Mouse (Mus musculus): Measurements from ENCODE around the gene Sag. TPM values are rescaled to one million over a fixed set of nuclear protein-coding genes. Genes with fewer than 3 reads are reported as not detected.
A peak's percentile ranks its signal among the peaks of the same experiment; 100 is the strongest.

The Sag gene
- polyA plus RNA-seq, 1 experiment from 2014 or later, result 0.53 TPM

DNA sequence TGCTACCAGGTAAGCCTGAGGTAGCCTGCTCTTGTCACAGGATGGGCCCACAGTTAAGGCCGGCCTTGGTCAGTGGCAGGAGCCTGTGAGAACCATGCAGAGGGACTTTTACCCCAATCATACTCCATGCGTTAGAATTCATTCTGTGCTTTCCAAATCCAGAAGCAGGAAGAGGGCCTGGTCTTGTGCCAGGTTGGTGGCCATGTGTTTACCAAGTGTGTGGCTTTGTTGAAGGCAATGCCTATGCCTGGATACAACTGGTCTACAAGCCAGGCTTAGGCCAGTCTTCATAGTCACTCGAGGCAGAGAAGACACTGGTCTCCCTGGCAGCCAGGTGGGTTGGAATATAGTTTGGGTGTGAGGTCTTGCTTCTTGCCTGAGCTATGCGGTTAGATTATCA, 88.2 kb downstream of the Sag start:
- Histone ChIP-seq H3K4me1 (replicated peaks; ENCODE audit: control insufficient read depth, insufficient read depth) (no peaks in the 10 kb centered on the region), H3K4me2 (replicated peaks; ENCODE audit: low read depth) (no peak overlapping the region), H3K9me3 (ENCODE audit: control insufficient read depth, low read length) (no peaks in the 10 kb centered on the region), H3K4me3 (ENCODE audit: low read depth, low read length) (no peak overlapping the region), H3K9ac (ENCODE audit: low read length) (no peak overlapping the region), H3K27me3 (ENCODE audit: control insufficient read depth, insufficient read depth, low read length) (no peaks in the 10 kb centered on the region), H3K36me3 (ENCODE audit: control insufficient read depth, insufficient read depth, low read length) (no peaks in the 10 kb centered on the region), H3K27ac (replicated peaks) (peak overlapping the region; percentile 88)
- WGBS, result 60% methylated on average over 4 of the region's 4 CpGs
- TF ChIP-seq CTCF (IDR thresholded peaks at IDR 0.05; ENCODE audit: low read depth) (no peak), EP300 (optimal IDR thresholded peaks at IDR 0.05) (no peak)
- DNase-seq (ENCODE audit: low spot score) (peak; percentile 82), ATAC-seq (ENCODE audit: low FRiP score, low TSS enrichment) (peak; percentile 78)

DNA sequence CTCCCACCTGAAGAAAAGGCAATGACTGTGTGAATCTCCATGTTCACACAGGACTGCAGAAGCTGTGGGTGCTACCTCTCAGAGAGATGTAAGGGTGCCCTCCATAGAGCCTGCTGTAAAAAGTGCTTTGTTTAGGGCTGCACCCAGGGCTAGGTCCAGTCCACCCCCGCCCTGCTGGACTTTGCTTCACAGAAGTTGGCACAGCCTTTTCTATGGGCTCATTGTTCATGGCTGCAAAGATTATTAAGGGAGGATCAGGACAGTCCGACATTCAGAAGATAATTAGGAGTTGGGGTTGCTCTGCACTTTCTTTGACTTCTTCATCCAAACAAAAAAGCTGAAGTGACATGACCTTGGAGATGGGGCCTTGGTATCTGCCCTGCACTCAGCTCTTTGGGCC, 89.0 kb downstream of the Sag start:
- no peaks in the 10 kb centered on the region for H3K27me3 ChIP-seq (ENCODE audit: control insufficient read depth, insufficient read depth, low read length)
- peak overlapping the region; percentile 42 for H3K27ac ChIP-seq (replicated peaks)
- TF ChIP-seq EP300 (optimal IDR thresholded peaks at IDR 0.05), result no peak
- 70% methylated on average over 2 of the region's 2 CpGs for WGBS
- no peaks in the 10 kb centered on the region for H3K36me3 ChIP-seq (ENCODE audit: control insufficient read depth, insufficient read depth, low read length)
- DNase-seq (ENCODE audit: low spot score), result peak; percentile 78
- H3K9ac ChIP-seq (ENCODE audit: low read length), result no peak overlapping the region
- H3K4me1 ChIP-seq (replicated peaks; ENCODE audit: control insufficient read depth, insufficient read depth), result no peaks in the 10 kb centered on the region
- peak overlapping the region; percentile 19; the same call in 1 of the 2 replicates for H3K4me2 ChIP-seq (replicated peaks; ENCODE audit: low read depth)
- ATAC-seq (ENCODE audit: low FRiP score, low TSS enrichment), result peak; percentile 94
- H3K4me3 ChIP-seq (ENCODE audit: low read depth, low read length), result no peak overlapping the region
- H3K9me3 ChIP-seq (ENCODE audit: control insufficient read depth, low read length), result no peaks in the 10 kb centered on the region

DNA sequence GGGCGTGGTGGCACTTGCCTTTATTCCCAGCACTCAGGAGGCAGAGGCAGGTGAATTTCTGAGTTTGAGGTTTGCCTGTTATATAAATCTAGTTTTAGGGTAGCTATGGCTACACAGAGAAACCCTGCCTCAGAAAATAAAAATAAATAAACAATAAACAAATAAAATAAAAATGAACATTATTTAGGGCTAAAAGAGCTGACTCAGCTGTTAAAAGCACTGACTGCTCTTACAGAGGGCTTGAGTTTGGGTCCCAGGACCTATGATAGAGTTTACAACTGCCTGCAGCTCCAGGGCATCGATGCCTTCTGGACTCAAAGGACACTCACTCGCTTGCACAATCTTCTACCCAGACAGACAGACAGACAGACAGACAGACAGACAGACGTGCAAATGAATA, 89.9 kb downstream of the Sag start:
- H3K36me3 ChIP-seq (ENCODE audit: control insufficient read depth, insufficient read depth, low read length), result no peaks in the 10 kb centered on the region
- H3K9ac ChIP-seq (ENCODE audit: low read length), result no peak overlapping the region
- H3K4me3 ChIP-seq (ENCODE audit: low read depth, low read length), result no peak overlapping the region
- DNase-seq (ENCODE audit: low spot score), result no peak
- no peak for TF ChIP-seq EP300 (optimal IDR thresholded peaks at IDR 0.05)
- no peak for TF ChIP-seq CTCF (IDR thresholded peaks at IDR 0.05; ENCODE audit: low read depth)
- ATAC-seq (ENCODE audit: low FRiP score, low TSS enrichment), result no peak
- no peaks in the 10 kb centered on the region for H3K27me3 ChIP-seq (ENCODE audit: control insufficient read depth, insufficient read depth, low read length)
- H3K4me2 ChIP-seq (replicated peaks; ENCODE audit: low read depth), result no peak overlapping the region
- H3K27ac ChIP-seq (replicated peaks), result no peak overlapping the region
- WGBS, result 94% methylated on average over 4 of the region's 4 CpGs
- no peaks in the 10 kb centered on the region for H3K9me3 ChIP-seq (ENCODE audit: control insufficient read depth, low read length)
- no peaks in the 10 kb centered on the region for H3K4me1 ChIP-seq (replicated peaks; ENCODE audit: control insufficient read depth, insufficient read depth)

Other genes with a start within 250 kb of the Sag start
- 8.7 and 10.5 TPM in 2 replicates for gene Ngef, start 229.8 kb upstream of the Sag start, polyA plus RNA-seq (2015; fragmentation: Nextera tagmentation; extraction: Ambion mirVana)
- gene Inpp5d, start 183.4 kb upstream of the Sag start, polyA plus RNA-seq (2015; fragmentation: Nextera tagmentation; extraction: Ambion mirVana), result 2.6 and 2.8 TPM in 2 replicates
- 14.6 and 15.7 TPM in 2 replicates for gene Atg16l1, start 47.8 kb upstream of the Sag start, polyA plus RNA-seq (2015; fragmentation: Nextera tagmentation; extraction: Ambion mirVana)
- 8.7 and 9.5 TPM in 2 replicates for gene Dgkd, start 49.6 kb downstream of the Sag start, polyA plus RNA-seq (2015; fragmentation: Nextera tagmentation; extraction: Ambion mirVana)
- gene Usp40, start 204.9 kb downstream of the Sag start, polyA plus RNA-seq (2015; fragmentation: Nextera tagmentation; extraction: Ambion mirVana), result 10.4 and 10.7 TPM in 2 replicates

Data from stomach, postnatal 0 days (tissue).